Mouse (Mus musculus) cerebellum, postnatal 36 days (tissue): ENCODE results near the gene Rptor.

Experiments
- DNase-seq, 2 experiments: peaks; one replicate each; pipeline ENCODE4 v3.0.0; 2021 to 2022; ENCODE audit warnings: mixed read lengths in 2 of 2

Rptor gene

DNA sequence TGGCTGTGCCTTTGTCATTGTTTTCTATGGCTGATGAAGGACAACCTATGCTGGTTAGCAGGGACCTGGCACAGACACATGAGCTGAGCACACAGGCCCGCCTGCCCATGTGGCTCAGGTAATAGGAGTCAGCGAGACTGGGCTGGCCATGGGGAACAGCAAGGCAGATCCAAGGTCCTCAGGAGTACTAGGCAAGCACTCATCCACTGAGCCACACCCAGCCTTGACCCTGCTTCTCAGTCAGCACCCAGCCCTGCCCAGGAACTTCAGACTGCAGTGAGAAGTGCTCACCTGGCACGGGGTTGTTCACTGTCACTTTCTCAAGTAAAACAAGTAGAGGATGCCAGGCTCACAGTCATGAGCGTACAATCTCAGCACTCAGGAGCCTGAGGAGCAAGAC, 270.9 kb downstream of the Rptor start:
- no peak for DNase-seq

DNA sequence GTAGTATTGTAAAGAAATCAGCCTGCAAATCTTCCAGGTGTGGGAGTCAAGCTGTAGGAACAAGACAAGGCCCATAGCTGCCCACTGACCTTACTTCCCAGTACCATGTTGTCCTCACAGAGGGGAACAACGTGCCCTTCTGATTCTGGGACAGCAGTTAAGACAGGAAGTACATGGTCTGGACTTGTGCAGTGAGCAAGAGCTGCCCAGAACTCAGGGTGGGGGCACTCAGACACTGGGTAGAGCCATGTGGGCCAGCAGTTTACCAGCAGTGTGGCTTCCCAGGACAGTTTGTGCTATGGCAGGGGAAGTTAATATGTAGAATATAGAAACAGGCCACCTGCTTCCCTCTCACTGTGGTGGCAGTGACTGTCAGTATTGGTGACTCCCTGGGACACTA, 272.1 kb downstream of the Rptor start:
- no peak for DNase-seq

- DNase-seq = no peak
These were observed 273.0 kb downstream of the Rptor start for GRCm38 (mm10) chr11:119875685-119876084.

- no peak for DNase-seq
These were observed 274.4 kb downstream of the Rptor start for GRCm38 (mm10) chr11:119877124-119877523.

- no peak for DNase-seq
These were observed 276.9 kb downstream of the Rptor start for GRCm38 (mm10) chr11:119879573-119879972.

GRCm38 (mm10) chr11:119883646-119884045, 280.9 kb downstream of the Rptor start:
- no peak for DNase-seq

DNA sequence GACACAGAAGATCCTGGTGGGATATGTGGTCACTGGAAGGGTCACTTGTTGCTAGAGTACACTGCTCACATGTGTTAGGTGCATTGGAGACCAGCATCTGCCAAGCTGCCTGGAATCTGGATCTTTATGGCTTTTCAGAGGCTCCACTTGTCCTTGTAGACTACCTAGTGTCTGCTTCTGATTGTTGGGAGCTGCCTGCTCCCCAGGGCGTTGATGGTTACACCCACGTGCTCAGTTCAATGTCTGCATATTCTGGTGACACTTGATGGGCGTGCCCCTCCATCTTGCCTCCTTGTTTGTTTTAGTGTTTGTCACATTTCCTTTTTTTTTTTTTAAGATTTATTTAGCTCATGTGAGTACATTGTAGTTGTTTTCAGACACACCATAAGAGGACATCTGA, 287.3 kb downstream of the Rptor start:
- DNase-seq = no peak

DNA sequence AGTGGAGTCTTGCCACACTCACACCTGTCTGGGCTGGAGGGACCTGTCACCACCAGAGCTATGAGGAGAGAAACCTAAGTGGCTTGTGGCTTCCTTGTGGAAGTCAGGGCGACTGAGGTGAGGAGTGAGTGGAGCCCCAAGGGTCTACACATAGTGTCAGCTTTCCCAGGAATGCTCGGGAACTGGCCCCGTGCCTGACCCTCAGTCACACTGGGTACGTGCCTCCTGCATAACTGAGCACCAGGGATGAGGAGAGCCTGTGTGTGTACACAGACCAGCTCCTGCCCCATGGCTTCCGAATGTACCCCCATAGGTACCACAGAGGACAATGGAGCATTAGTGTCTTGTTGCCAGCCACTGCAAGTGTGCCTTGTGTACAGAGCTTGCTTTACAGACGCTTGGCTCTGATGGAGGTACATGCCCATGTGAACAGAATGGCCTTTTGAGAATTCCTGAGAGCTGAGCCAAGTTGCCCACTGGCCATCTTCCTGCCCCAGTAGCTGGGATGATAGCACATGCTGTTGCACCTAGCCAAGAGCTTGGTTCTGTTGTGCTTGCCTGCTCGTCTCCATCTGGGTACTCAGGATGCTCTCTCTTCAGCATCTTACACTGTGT, 289.0 kb downstream of the Rptor start:
- peak; percentile 50 for DNase-seq

DNA sequence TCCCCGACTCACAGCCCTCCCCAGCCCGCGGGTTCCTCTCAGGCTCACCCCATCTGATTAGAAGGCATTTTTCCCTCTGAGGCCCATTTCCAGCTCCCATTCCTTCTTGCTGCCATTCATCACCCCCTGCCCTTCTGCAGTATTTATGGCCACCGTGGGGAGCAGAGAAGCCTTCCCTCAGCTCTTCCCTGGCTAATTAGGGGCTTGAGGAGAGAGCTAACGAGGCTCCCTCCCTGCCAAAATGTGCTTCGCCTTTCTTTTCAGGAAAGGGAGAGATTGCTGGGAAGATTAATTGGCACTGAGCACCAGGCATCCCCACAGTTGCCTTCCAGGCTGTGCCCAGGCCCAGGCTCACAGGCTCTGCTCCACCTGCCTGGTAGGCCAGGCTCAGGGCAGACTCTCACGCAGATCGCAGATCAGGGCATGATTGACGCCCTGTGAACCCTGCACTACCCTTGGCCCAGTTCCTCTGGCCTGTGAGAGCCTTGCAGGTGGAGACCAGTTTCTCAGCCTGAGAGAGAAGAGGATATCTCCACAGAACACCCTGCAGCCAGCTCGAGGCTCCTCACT, 291.0 kb downstream of the Rptor start:
- no peak for DNase-seq

DNA sequence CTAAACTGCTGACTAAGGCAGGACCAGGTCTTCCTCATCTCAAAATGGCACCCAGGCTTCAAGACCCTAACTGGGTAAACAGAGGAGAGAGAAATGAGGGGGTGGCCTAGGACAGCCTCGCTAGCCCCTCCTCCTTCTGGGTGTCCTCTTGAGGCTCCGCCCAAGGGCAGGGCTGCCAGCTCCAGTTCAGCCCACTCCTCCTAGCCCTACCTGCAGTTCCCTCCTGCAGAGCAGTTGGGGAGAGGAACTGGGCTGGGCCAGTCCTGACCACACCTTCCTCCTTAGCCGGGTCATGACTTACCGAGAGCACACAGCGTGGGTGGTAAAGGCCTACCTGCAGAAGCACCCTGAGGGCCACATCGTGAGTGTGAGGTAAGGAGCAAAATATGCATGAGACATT, 291.9 kb downstream of the Rptor start:
- DNase-seq = no peak

DNA sequence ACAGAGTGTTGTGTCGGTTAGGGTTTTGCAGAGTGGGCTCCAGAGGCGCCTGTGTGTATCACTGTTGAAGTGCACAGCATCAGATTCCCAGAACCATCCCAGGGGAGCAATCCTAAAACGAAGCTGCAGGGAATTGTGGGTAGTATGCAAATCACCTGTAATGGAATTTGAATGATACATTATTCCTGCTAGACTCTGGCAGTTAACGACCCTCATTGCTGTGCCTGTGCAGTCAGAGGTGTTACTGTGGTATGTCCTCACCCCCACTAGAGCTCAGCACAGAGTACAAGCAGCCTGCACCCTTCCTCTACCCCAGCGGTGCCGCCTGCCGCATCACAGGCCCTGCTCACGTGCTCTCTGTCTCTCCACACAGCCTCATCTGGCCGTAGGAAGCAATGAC, 294.3 kb downstream of the Rptor start:
- DNase-seq = no peak

GRCm38 (mm10) chr11:119898976-119899375, 296.3 kb downstream of the Rptor start:
- no peak for DNase-seq

DNA sequence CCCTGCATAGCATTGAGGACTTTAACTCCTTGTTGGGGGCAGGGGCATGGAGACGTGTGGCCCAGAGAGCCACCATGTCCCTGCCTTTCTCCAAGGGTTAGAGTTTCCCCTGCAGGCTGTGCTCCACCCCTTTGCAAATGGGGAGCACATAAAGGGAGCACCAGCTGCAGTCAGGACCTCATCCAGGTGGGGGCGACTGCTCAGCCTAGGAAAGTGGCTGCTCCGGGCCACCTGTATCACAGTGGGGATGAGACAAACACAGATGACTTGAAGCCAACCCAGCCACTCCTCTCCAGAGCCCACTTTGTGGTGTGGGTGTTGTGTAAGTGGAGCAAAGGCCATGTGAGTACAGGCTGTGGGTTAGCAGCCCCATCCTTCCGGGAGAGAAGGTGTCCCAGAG, 298.5 kb downstream of the Rptor start:
- DNase-seq = no peak

DNA sequence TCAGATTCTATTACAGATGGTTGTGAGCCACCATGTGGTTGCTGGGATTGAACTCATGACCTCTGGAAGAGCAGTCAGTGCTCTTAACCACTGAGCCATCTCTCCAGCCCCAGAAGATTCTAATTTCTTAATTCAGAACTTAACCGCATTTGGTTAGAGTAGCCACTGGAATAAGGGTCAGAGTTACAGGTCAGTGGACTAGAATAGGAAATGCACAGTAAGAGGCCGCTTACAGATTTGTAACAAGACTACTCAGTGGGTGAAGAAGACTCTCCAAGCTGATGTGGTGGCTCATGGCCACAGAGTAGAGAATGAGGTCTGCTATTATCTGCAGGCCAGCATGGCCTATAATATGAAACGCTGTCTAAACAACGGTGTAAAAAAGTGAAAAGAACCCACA, 300.2 kb downstream of the Rptor start:
- DNase-seq = no peak

DNA sequence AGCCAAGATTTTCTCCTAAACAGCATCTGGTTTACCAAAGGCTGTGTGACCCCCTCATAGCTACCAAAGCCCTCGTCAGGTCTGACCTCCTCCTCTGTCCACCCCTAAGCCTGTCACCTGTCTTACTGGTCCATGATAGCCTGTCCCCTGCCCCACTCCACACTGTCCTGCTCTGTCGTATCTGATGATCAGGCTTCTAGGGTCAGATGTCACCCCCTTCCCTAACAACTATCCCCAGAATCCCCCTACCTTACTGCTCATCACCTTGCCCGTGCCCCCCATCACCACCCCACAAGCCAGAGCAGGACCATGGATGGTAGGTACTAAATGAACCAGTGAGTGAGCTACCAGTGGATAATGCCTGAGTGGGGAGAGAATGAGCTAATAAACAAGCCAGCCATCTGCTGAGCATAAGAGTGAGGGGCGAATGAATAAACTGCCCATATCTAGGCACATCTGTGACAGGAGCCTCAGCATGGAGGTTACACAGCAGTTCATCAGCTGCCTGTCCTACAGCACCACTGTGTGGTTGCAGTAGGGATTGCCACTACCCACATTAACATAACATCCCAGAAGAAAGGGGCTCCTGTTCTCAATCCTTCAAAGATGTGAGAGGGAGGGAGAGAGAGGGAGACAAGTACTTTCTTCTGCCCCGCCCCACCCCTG, 302.0 kb downstream of the Rptor start:
- DNase-seq = peak; percentile 80 to 84

DNA sequence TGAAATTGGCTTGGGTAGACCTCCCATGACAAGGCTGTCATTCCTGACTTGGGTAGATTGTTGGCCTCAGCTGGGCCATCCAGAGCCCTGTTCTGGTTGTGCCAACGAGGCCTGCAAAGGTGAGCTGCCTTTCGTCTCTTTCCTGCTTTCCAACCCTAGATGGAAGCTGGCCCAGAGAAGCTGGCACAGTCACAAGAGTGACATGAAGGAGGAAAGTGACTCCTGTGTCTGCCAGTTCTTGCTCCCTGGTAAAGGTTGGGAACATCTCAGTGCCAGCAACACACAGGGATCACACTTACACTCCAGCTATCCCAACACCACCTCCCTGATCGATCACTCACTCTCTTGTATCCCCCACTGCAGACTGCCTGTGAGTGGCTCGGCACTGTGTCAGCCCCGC, 303.1 kb downstream of the Rptor start:
- peak; percentile 70 for DNase-seq

- DNase-seq = no peak
These were observed 304.4 kb downstream of the Rptor start for GRCm38 (mm10) chr11:119907006-119907650.

DNA sequence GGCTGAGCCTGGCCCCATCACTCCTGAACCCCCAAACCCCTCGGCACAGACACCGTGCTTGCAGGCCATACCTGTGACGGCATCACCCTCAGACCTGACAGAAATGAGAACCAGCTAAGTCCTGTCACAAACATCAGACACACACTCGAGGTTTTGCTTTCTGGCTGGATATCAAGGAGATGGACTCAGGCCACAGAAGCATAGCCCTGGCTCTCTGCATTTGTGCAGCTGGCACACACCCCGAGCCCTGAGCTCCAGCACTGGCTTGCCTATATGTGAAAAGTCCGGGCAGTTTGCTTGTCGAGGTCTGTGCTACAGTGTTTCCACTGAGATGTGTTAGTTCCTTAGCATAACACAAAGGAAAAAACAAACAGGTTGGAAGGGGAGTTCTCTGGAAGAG, 305.0 kb downstream of the Rptor start:
- DNase-seq = no peak

DNA sequence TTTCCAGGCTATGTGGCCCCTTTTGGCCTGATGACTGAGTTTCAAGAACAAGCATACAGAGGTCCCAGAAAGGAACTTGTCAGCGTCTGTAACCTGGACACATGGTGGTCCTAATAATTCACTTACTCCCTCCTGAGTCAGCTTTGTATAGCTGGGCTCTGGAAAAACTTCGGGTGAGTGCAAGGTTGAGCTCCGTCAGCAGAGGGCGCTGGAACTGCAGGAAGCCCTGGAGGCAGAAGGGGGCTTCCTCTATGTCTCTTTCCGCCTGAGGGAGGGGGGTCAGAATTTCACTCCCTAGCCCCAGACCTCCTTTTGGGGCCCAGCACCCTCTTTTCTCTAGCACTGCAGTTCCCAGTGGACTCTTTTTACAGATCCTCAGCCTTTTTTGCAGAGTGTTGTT, 306.7 kb downstream of the Rptor start:
- peak; percentile 73 to 76 for DNase-seq

DNA sequence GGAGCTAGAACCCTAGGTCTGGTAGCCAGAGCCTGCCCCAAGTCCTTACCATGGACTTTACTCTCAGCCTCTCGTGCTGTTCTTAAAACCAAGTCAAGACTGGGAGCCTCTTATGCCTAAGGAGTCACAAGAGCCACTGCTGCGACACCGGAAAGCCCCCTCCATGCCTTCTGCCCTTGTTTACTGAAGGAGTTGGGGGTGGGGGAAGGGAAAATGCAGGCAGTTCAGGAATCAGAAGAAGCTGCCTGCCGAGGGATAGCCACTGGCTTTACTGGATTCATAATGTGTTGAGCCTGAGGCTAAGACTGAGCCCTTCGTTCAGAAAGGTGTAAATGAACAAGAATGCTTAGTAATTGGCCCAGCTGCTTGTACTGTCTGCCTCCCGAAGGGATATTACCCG, 310.1 kb downstream of the Rptor start:
- DNase-seq = peak in 1 of 2 experiments; percentile 24

- DNase-seq = peak; percentile 95 to 96
These were observed 310.7 kb downstream of the Rptor start, which contains the start of gene Chmp6 for GRCm38 (mm10) chr11:119913291-119913934. Gene Chmp6 (plus strand): TSS chr11:119913441.

- no peak for DNase-seq
These were observed 311.2 kb downstream of the Rptor start for GRCm38 (mm10) chr11:119913935-119914314.

DNA sequence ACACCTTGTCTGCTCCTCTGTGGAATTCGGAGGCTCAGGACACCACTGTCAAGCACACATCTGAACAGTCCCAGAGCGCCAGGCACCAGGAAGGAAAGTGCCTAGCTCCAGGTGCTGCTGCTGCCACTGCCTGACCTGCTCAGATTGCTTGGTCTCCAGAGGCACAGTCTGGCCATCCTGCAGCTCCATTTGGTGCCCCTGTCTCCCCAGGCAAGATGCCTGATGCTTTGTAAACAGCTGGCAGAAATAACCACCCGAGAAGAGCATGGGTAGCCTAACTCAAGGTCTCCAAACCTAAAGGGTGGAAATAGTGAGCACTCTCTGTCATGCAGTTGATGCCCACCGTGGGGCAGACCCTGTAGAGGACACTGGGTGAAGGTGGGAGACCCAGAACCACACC, 311.7 kb downstream of the Rptor start:
- DNase-seq = no peak
